Mouse (Mus musculus) megakaryocyte, embryonic 14.5 days (primary cell): ENCODE data around the gene Gabpa. TPM values are rescaled to one million over a fixed set of nuclear protein-coding genes. Genes with fewer than 3 reads are reported as not detected.

Experiments used
- H3K27me3 ChIP-seq: replicated peaks from 2 replicates; pipeline ENCODE3; 2012; ENCODE audit warnings: inconsistent platforms
- H3K36me3 ChIP-seq: replicated peaks from 2 replicates; pipeline ENCODE3; 2012; ENCODE audit warnings: low read length, inconsistent platforms, mixed read lengths
- H3K4me1 ChIP-seq: 2 replicates; pipeline ENCODE4 v1.6.1; 2012; ENCODE audit warnings: inconsistent platforms
- H3K4me3 ChIP-seq: replicated peaks from 2 replicates; pipeline ENCODE3; 2012; ENCODE audit warnings: moderate library complexity, mild to moderate bottlenecking, inconsistent platforms
- H3K9me3 ChIP-seq: 2 replicates; pipeline ENCODE4 v1.6.1; 2012; ENCODE audit warnings: inconsistent platforms
- FLI1 ChIP-seq: IDR thresholded peaks from 2 replicates; pipeline ENCODE4 v1.6.1; 2012; ENCODE audit warnings: low read length, inconsistent platforms, mixed read lengths
- GATA1 ChIP-seq: IDR thresholded peaks from 3 replicates; pipeline ENCODE4 v1.6.1; 2012; ENCODE audit warnings: mixed read lengths, low read length, inconsistent platforms, borderline replicate concordance
- polyA plus RNA-seq: library from polyadenylated mRNA; stranded (reverse); fragments of >175 nt; gene quantifications from 2 replicates; pipeline ENCODE4 v1.2.3, GENCODE M21; 2012; ENCODE audit warnings: low replicate concordance; ENCODE audit not compliant: insufficient read depth

Gabpa gene
- polyA plus RNA-seq, 1 experiment, result 2.3 TPM

DNA sequence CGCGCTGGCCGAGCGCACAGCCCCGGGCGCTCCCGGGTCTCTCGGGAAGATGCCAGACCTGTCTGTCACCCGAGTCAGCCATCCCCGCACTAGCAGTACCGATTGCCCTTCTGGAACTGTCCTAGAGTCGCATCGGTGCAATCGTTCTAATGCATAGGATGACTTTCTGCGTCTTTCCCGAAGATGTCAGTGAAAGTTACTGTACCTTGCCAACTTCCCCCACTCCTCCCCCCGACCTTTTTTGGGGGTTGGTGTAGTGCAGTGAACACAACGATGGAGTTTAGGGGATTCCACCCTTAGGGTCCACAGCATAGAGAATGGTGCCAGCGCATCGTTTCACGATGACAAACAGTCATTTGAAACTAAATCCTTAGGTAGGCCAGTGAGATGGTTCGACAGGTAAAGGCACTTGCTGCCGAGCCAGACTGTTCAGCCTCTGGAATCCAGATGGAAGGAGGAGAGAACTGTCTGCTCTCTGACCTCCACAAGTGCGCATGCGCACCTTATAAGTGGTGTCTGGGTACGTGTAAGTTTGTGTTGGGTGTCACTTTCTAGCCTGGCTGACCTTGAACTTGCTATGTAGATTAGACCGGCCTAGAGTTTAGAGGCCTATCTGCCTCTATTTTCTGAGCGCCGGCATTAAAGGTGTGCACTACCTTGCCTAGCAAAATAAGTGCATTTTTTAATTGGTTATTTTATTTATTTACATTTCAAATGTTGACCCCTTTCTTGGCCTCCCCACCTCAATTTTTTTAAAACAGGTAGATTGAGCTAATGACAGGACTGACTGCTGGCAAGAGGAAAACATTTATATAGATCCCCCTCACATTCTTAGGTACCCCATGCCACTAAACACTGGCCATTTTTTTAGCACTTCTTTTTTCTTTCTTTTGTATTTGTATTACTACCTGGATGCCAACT, 1.4 kb downstream of the Gabpa start:
- Histone ChIP-seq H3K4me1 (peaks cover 50% of the 10 kb centered on the region), H3K4me3 (peak overlapping the region; percentile 99), H3K27me3 (no peaks in the 10 kb centered on the region), H3K36me3 (peaks cover 52% of the 10 kb centered on the region), H3K9me3 (no peaks in the 10 kb centered on the region)
- TF ChIP-seq FLI1, result no peak
- TF ChIP-seq GATA1, result no peak

GRCm38 (mm10) chr16:84838576-84838975, 3.9 kb downstream of the Gabpa start:
- no peaks in the 10 kb centered on the region for H3K27me3 ChIP-seq
- peaks cover 53% of the 10 kb centered on the region for H3K36me3 ChIP-seq
- H3K4me1 ChIP-seq, result peaks cover 32% of the 10 kb centered on the region
- TF ChIP-seq GATA1 (no peak), FLI1 (no peak)
- H3K9me3 ChIP-seq, result no peaks in the 10 kb centered on the region
- H3K4me3 ChIP-seq, result no peak overlapping the region

- TF ChIP-seq GATA1 (no peak), FLI1 (no peak)
- peaks cover 94% of the 10 kb centered on the region for H3K36me3 ChIP-seq
- no peak overlapping the region for H3K4me3 ChIP-seq
- no peaks in the 10 kb centered on the region for H3K9me3 ChIP-seq
- H3K27me3 ChIP-seq, result no peaks in the 10 kb centered on the region
- H3K4me1 ChIP-seq, result peaks cover 3% of the 10 kb centered on the region; the same call in 1 of the 2 replicates
Observed at GRCm38 (mm10) chr16:84853492-84853891, 18.8 kb downstream of the Gabpa start.

- Histone ChIP-seq H3K36me3 (peaks cover 48% of the 10 kb centered on the region), H3K27me3 (no peaks in the 10 kb centered on the region), H3K4me3 (no peak overlapping the region), H3K4me1 (peaks cover 9% of the 10 kb centered on the region), H3K9me3 (peaks cover 6% of the 10 kb centered on the region; the same call in 1 of the 2 replicates)
- TF ChIP-seq FLI1, result no peak
- no peak for TF ChIP-seq GATA1
Observed at GRCm38 (mm10) chr16:84864656-84865055, 29.9 kb downstream of the Gabpa start.

- H3K4me3 ChIP-seq, result no peak overlapping the region
- peaks cover 5% of the 10 kb centered on the region for H3K27me3 ChIP-seq
- TF ChIP-seq GATA1 (no peak), FLI1 (no peak)
- H3K4me1 ChIP-seq, result no peaks in the 10 kb centered on the region
- no peaks in the 10 kb centered on the region for H3K36me3 ChIP-seq
- no peaks in the 10 kb centered on the region for H3K9me3 ChIP-seq
Observed at GRCm38 (mm10) chr16:84873805-84874204, 39.1 kb downstream of the Gabpa start.

GRCm38 (mm10) chr16:84875012-84875717, 40.4 kb downstream of the Gabpa start:
- Histone ChIP-seq H3K36me3 (no peaks in the 10 kb centered on the region), H3K4me1 (peaks cover 6% of the 10 kb centered on the region; the same call in 1 of the 2 replicates), H3K27me3 (peaks cover 5% of the 10 kb centered on the region), H3K9me3 (no peaks in the 10 kb centered on the region), H3K4me3 (no peak overlapping the region)
- TF ChIP-seq GATA1 (no peak), FLI1 (no peak)

GRCm38 (mm10) chr16:84875718-84876035, 41.0 kb downstream of the Gabpa start:
- Histone ChIP-seq H3K9me3 (no peaks in the 10 kb centered on the region), H3K27me3 (peaks cover 5% of the 10 kb centered on the region), H3K4me3 (no peak overlapping the region), H3K4me1 (peaks cover 6% of the 10 kb centered on the region; the same call in 1 of the 2 replicates), H3K36me3 (no peaks in the 10 kb centered on the region)
- no peak for TF ChIP-seq GATA1
- no peak for TF ChIP-seq FLI1

- Histone ChIP-seq H3K27me3 (peaks cover 5% of the 10 kb centered on the region), H3K4me1 (peaks cover 6% of the 10 kb centered on the region; the same call in 1 of the 2 replicates), H3K4me3 (no peak overlapping the region), H3K9me3 (no peaks in the 10 kb centered on the region), H3K36me3 (no peaks in the 10 kb centered on the region)
- no peak for TF ChIP-seq FLI1
- TF ChIP-seq GATA1, result no peak
Observed at GRCm38 (mm10) chr16:84876082-84876481, 41.4 kb downstream of the Gabpa start.

DNA sequence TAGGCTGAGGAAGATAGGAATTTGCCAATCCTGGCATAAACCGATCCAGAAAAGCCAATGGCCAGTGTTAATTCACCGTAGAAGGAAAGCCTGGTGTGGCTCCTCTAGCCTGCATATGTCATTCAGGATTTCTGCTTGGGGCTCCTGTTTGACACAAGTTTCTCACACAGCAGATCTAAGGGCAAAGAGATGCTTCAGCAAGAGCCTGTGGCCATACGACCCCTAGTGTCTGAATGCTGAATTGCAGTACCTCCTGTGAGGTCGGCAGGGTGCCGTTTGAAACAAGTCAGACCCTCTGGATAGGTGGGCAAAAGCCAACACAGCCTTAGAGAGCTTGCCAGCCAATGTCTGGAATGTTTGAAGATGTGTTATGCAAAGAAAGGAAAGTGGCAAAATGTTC, 44.4 kb downstream of the Gabpa start:
- Histone ChIP-seq H3K4me1 (peaks cover 6% of the 10 kb centered on the region; the same call in 1 of the 2 replicates), H3K36me3 (no peaks in the 10 kb centered on the region), H3K27me3 (peaks cover 2% of the 10 kb centered on the region), H3K9me3 (no peaks in the 10 kb centered on the region), H3K4me3 (peak overlapping the region; percentile 85)
- no peak for TF ChIP-seq FLI1
- TF ChIP-seq GATA1, result no peak

DNA sequence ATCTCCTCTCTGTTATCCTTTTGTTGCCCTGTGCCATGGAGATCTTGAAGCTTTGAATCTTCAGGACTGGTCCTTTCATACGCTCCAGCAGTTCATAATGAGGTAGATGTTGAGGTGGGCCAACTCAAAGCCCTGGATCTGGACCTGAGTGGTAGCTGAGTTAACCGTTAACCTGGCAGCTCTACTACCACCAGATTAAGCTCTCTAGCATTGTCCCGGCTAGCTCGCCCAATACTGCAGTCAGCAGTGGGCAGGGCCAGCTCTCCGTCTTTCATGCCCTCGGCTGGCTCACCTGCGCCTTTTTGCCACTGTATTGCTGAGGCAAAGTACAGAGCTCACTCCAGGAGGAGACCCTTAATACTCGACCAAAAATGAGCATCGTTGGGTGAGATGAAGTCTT, 46.4 kb downstream of the Gabpa start:
- Histone ChIP-seq H3K4me3 (no peak overlapping the region), H3K36me3 (no peaks in the 10 kb centered on the region), H3K27me3 (peaks cover 3% of the 10 kb centered on the region), H3K9me3 (no peaks in the 10 kb centered on the region), H3K4me1 (peaks cover 6% of the 10 kb centered on the region; the same call in 1 of the 2 replicates)
- no peak for TF ChIP-seq GATA1
